Mouse (Mus musculus): ENCODE measurements around the gene Sugp1.

Gene Sugp1

GRCm38 (mm10) chr8:70112401-70113016 lies 69.9 kb downstream of the Sugp1 start:
- DNase-seq: no peak

- DNase-seq: no peak
Measured at GRCm38 (mm10) chr8:70114488-70114887, 71.9 kb downstream of the Sugp1 start.

- no peak for DNase-seq
Measured at GRCm38 (mm10) chr8:70114892-70115291, 72.3 kb downstream of the Sugp1 start.

GRCm38 (mm10) chr8:70117611-70118010 lies 75.0 kb downstream of the Sugp1 start:
- peak; percentile 16 for DNase-seq

- no peak for DNase-seq
Measured at GRCm38 (mm10) chr8:70118726-70119700, 76.4 kb downstream of the Sugp1 start.

- DNase-seq: no peak
Measured at GRCm38 (mm10) chr8:70120667-70121066, 78.1 kb downstream of the Sugp1 start, which contains the start of gene Ncan. Ncan (minus strand) TSS chr8:70120873.
